In genomic region chr2:173395526-173395925, GRCm38 (mm10) we compare ENCODE assay signal across 23 mouse cellular contexts.
DNase-seq lines count a peak whose midpoint lies in the region; ATAC-seq and TF ChIP-seq lines count a peak whose summit lies in the region.
"Had no signal": no experiment of that assay in that cellular context is flagged by ENCODE, and none has a peak within 500 bp of the region (broad histone marks: within the 10 kb centered on the region; RNA-seq: fewer than 3 reads in every experiment).

No protein-coding gene starts in this region.

- no peak overlapping the region for H3K4me2 ChIP-seq in forebrain, embryonic 14.5 days (ENCODE audit: low read length)
- H3K4me2 ChIP-seq in forebrain, embryonic 11.5 days (ENCODE audit: low read depth, low read length, severe bottlenecking), result no peak overlapping the region
- no peak overlapping the region for H3K4me2 ChIP-seq in lung, embryonic 15.5 days
- no peak overlapping the region for H3K4me2 ChIP-seq in intestine, embryonic 15.5 days (replicated peaks)
- H3K4me2 ChIP-seq: embryonic facial prominence, embryonic 13.5 days; midbrain, embryonic 12.5 days had no signal

- H3K4me3 ChIP-seq in forebrain, embryonic 14.5 days (ENCODE audit: low read depth, low read length), result no peak overlapping the region
- no peak overlapping the region for H3K4me3 ChIP-seq in forebrain, embryonic 11.5 days (ENCODE audit: low read depth, low read length)
- H3K4me3 ChIP-seq in lung, embryonic 15.5 days, result no peak overlapping the region
- H3K4me3 ChIP-seq in intestine, embryonic 15.5 days (replicated peaks), result no peak overlapping the region
- no peak overlapping the region for H3K4me3 ChIP-seq in thymus, adult 2 months (ENCODE audit: control insufficient read depth, insufficient read depth, low read length)
- H3K4me3 ChIP-seq: embryonic facial prominence, embryonic 13.5 days; heart, embryonic 10.5 days; layer of hippocampus, adult 2 months; midbrain, embryonic 12.5 days had no signal

- H3K4me1 ChIP-seq in forebrain, embryonic 14.5 days (ENCODE audit: control insufficient read depth, insufficient read depth, low read length), result no peaks in the 10 kb centered on the region
- H3K4me1 ChIP-seq in forebrain, embryonic 11.5 days (replicated peaks; ENCODE audit: control insufficient read depth, insufficient read depth, low read length), result no peaks in the 10 kb centered on the region
- H3K4me1 ChIP-seq in lung, embryonic 15.5 days, result 0 out of 2 replicates have a peak, but pooled peaks cover 3% of the 10 kb centered on the region
- peaks cover 3% of the 10 kb centered on the region; the same call in 1 of the 2 replicates for H3K4me1 ChIP-seq in intestine, embryonic 15.5 days (replicated peaks)
- H3K4me1 ChIP-seq in thymus, adult 2 months (replicated peaks; ENCODE audit: control insufficient read depth, insufficient read depth, low read length), result no peaks in the 10 kb centered on the region
- H3K4me1 ChIP-seq: midbrain, embryonic 12.5 days had no signal

- 49% methylated on average over 6 of the region's 6 CpGs for WGBS in forebrain, embryonic 14.5 days
- WGBS in forebrain, embryonic 11.5 days, result 75% methylated on average over 6 of the region's 6 CpGs
- WGBS in lung, embryonic 15.5 days, result 22% methylated on average over 6 of the region's 6 CpGs
- WGBS in intestine, embryonic 15.5 days, result 25% methylated on average over 6 of the region's 6 CpGs
- 77% methylated on average over 6 of the region's 6 CpGs for WGBS in thymus, adult 2 months

- peak; percentile 46 for DNase-seq in forebrain, embryonic 14.5 days (ENCODE audit: low spot score)
- DNase-seq in forebrain, embryonic 11.5 days (ENCODE audit: low spot score), result no peak
- DNase-seq in lung, adult 18-20 months, result no peak
- DNase-seq in brain, embryonic 14.5 days (ENCODE audit: low read depth), result peak; percentile 58
- no peak for DNase-seq in Muller cell, postnatal 12 days (ENCODE audit: inconsistent ontology term)
- DNase-seq in thymus, adult 2 months, result no peak
- DNase-seq: adrenal gland, adult 2 months; cerebellum, adult 11-12 months; cerebellum, postnatal 14 days; gastrocnemius, postnatal 10 days; kidney, adult 9 months; kidney, postnatal 25 days; layer of hippocampus, postnatal 36 days; thymus, postnatal 36 days had no signal

- ATAC-seq in forebrain, embryonic 14.5 days, result peak; percentile 62
- ATAC-seq in forebrain, embryonic 11.5 days (replicated peaks; ENCODE audit: low FRiP score), result no peak
- peak; percentile 35; the same call in 1 of the 2 replicates for ATAC-seq in lung, embryonic 15.5 days (ENCODE audit: borderline replicate concordance, extremely low read depth, low FRiP score, low TSS enrichment)
- ATAC-seq in intestine, embryonic 15.5 days, result peak; percentile 66
- ATAC-seq: hindbrain, embryonic 16.5 days; lung, postnatal 0 days; Patski had no signal

- H3K27ac ChIP-seq in forebrain, embryonic 14.5 days (ENCODE audit: low read depth, low read length), result no peak overlapping the region
- no peak overlapping the region for H3K27ac ChIP-seq in forebrain, embryonic 11.5 days (ENCODE audit: low read depth, low read length)
- no peak overlapping the region for H3K27ac ChIP-seq in lung, embryonic 15.5 days
- H3K27ac ChIP-seq in intestine, embryonic 15.5 days, result no peak overlapping the region
- no peak overlapping the region for H3K27ac ChIP-seq in thymus, adult 2 months (ENCODE audit: control insufficient read depth, insufficient read depth, low read length)
- H3K27ac ChIP-seq: embryonic facial prominence, embryonic 13.5 days; heart, embryonic 10.5 days; layer of hippocampus, adult 2 months; midbrain, embryonic 12.5 days had no signal

- no peaks in the 10 kb centered on the region for H3K36me3 ChIP-seq in forebrain, embryonic 14.5 days (ENCODE audit: control insufficient read depth, insufficient read depth, low read length)
- H3K36me3 ChIP-seq in forebrain, embryonic 11.5 days (ENCODE audit: control insufficient read depth, insufficient read depth, low read length), result no peaks in the 10 kb centered on the region
- no peaks in the 10 kb centered on the region for H3K36me3 ChIP-seq in lung, embryonic 15.5 days
- no peaks in the 10 kb centered on the region for H3K36me3 ChIP-seq in intestine, embryonic 15.5 days
- H3K36me3 ChIP-seq in thymus, adult 2 months (ENCODE audit: control insufficient read depth, insufficient read depth, low read length), result no peaks in the 10 kb centered on the region
- H3K36me3 ChIP-seq: embryonic facial prominence, embryonic 13.5 days; heart, embryonic 10.5 days; midbrain, embryonic 12.5 days had no signal

- no peak for TF ChIP-seq CTCF in brain, embryonic 14.5 days (IDR thresholded peaks at IDR 0.05; ENCODE audit: borderline replicate concordance, extremely low read depth, insufficient read depth, insufficient read length)
- TF ChIP-seq CTCF in thymus, adult 2 months (IDR thresholded peaks at IDR 0.05; ENCODE audit: borderline replicate concordance, control insufficient read depth, extremely low read depth, insufficient read depth, low read length, poor library complexity), result no peak

- no peak overlapping the region for H3K9ac ChIP-seq in forebrain, embryonic 14.5 days (ENCODE audit: low read length)
- H3K9ac ChIP-seq in forebrain, embryonic 11.5 days (ENCODE audit: low read length), result no peak overlapping the region
- H3K9ac ChIP-seq in lung, embryonic 15.5 days, result no peak overlapping the region
- H3K9ac ChIP-seq in intestine, embryonic 15.5 days, result no peak overlapping the region
- H3K9ac ChIP-seq: embryonic facial prominence, embryonic 13.5 days; midbrain, embryonic 12.5 days had no signal

- H3K9me3 ChIP-seq in forebrain, embryonic 14.5 days (replicated peaks; ENCODE audit: control insufficient read depth, low read length), result no peaks in the 10 kb centered on the region
- H3K9me3 ChIP-seq in forebrain, embryonic 11.5 days (ENCODE audit: control insufficient read depth, low read length), result no peaks in the 10 kb centered on the region
- H3K9me3 ChIP-seq in lung, embryonic 15.5 days, result no peaks in the 10 kb centered on the region
- H3K9me3 ChIP-seq in intestine, embryonic 15.5 days, result no peaks in the 10 kb centered on the region
- H3K9me3 ChIP-seq: heart, embryonic 10.5 days had no signal

- no peak for TF ChIP-seq POLR2A in brain, embryonic 14.5 days (IDR thresholded peaks at IDR 0.05; ENCODE audit: borderline replicate concordance, extremely low read depth, insufficient read depth, insufficient read length, poor library complexity, severe bottlenecking)
- TF ChIP-seq POLR2A in thymus, adult 2 months (IDR thresholded peaks at IDR 0.05; ENCODE audit: control insufficient read depth, extremely low read depth, insufficient read depth, low read length, poor library complexity), result no peak

- no peaks in the 10 kb centered on the region for H3K27me3 ChIP-seq in forebrain, embryonic 14.5 days (replicated peaks; ENCODE audit: control insufficient read depth, insufficient read depth, low read length)
- H3K27me3 ChIP-seq in forebrain, embryonic 11.5 days (ENCODE audit: control insufficient read depth, insufficient read depth, low read length), result no peaks in the 10 kb centered on the region
- no peaks in the 10 kb centered on the region for H3K27me3 ChIP-seq in lung, embryonic 15.5 days
- H3K27me3 ChIP-seq in intestine, embryonic 15.5 days (replicated peaks), result no peaks in the 10 kb centered on the region
- H3K27me3 ChIP-seq in thymus, adult 2 months (ENCODE audit: control insufficient read depth, insufficient read depth, low read length), result no peaks in the 10 kb centered on the region
- H3K27me3 ChIP-seq: embryonic facial prominence, embryonic 13.5 days; midbrain, embryonic 12.5 days; Patski had no signal

Comparison
In these comparisons a context has a peak if more than half of its experiments do, and no peak if none do; other contexts are left out.
1. DNase-seq: peak in forebrain, embryonic 14.5 days (single experiment) and brain, embryonic 14.5 days (single experiment); none in forebrain, embryonic 11.5 days (single experiment), lung, adult 18-20 months (0 of 2), Muller cell, postnatal 12 days (single experiment) and thymus, adult 2 months (single experiment).